Mouse (Mus musculus): ENCODE measurements around the gene Col13a1.
A peak's percentile ranks its signal among the peaks of the same experiment; 100 is the strongest.

Col13a1 gene

GRCm38 (mm10) chr10:61909004-61909403 is 69.9 kb downstream of the Col13a1 start:
- DNase-seq (ENCODE audit: extremely low spot score, low read depth, low spot score), result no peak

- no peak for DNase-seq (ENCODE audit: extremely low spot score, low read depth, low spot score)
Measured at GRCm38 (mm10) chr10:61906226-61906625, 72.7 kb downstream of the Col13a1 start.

DNA sequence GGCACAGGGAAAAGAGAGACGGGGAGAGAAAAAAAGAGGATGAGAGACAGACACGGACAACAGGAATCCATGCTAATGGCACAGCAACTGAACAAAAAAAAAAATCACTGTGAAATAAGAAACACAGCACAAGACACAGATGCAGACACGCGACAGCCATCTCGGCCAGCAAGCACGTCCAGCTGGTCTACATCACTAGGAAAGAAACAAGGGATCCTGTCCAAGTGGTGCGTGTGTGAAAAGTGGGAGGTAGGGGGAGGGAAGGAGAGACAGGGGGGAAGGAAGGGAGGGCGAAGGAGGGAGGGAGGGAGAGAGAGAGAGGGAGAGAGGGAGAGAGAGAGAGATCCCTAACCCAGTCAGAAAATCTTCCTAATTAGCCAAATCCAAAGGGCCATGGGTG is 73.6 kb downstream of the Col13a1 start:
- DNase-seq (ENCODE audit: extremely low spot score, low read depth, low spot score), result no peak

DNA sequence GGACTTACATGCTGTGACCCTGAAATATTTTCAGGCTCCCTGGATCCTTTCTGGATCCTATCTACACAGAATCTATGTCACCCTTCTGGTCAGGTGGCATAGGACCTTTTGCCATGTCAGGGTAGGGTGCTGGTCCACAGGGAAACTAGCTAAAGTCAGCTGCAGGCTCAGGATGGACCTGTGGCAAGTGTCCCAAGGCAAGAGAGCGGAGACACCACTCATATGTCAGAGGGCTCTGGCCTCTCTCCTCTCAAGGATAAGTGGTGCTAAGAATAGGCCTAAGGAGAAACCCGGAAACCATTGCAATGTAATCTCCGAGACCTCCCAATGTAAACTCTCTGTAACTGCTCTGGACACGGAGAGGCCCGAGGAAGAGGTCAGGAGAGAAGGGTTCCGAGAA is 80.8 kb downstream of the Col13a1 start:
- no peak for DNase-seq (ENCODE audit: extremely low spot score, low read depth, low spot score)

GRCm38 (mm10) chr10:61894564-61894963 is 84.3 kb downstream of the Col13a1 start:
- no peak for DNase-seq (ENCODE audit: extremely low spot score, low read depth, low spot score)

- DNase-seq (ENCODE audit: extremely low spot score, low read depth, low spot score), result no peak
Measured at GRCm38 (mm10) chr10:61891138-61891537, 87.8 kb downstream of the Col13a1 start.

- DNase-seq (ENCODE audit: extremely low spot score, low read depth, low spot score), result no peak
Measured at GRCm38 (mm10) chr10:61890294-61890693, 88.6 kb downstream of the Col13a1 start.

GRCm38 (mm10) chr10:61879427-61879826 is 99.5 kb downstream of the Col13a1 start:
- no peak for DNase-seq (ENCODE audit: extremely low spot score, low read depth, low spot score)

DNA sequence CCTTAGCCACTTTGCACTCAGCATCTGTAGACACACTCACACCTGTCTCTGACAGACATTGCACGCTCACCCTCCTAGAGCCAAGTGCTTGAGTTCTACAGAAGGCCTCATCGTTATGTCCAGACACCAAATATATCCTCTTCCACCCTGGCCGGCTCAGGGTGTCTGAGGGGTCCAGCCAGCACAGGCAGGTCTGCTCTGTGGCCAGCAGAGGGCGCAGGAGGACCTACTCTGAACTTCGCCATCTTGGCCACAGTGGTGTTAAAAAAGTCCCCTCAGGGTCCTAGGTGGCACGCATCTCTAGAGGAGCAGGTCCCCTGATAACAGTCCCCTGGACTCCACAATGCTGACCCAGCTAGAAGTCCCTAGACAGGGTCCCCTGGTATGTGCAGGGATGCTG is 101.1 kb downstream of the Col13a1 start:
- DNase-seq (ENCODE audit: extremely low spot score, low read depth, low spot score), result peak; percentile 63

DNA sequence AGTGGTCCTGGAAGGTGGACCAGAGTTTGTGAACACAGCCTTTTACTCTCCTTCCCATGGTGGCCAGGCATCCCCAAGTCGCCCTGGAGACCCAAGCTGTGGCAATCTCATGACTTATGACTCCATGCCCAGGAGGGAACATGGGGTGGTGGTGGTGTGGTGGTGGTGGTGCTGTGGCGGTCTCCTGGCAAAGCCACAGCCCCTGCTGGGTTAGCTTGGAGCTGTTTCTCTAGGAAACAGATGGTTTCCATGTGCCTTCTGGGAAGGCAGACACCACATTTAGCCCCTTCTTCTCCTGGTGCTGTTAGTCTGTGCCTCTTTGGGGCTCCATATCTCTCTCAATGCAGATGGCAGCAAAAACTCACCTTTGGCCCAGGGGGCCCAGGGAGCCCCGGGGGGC is 109.1 kb downstream of the Col13a1 start:
- DNase-seq (ENCODE audit: extremely low spot score, low read depth, low spot score), result no peak

- DNase-seq (ENCODE audit: extremely low spot score, low read depth, low spot score), result no peak
Measured at GRCm38 (mm10) chr10:61866045-61866580, 112.8 kb downstream of the Col13a1 start.

DNA sequence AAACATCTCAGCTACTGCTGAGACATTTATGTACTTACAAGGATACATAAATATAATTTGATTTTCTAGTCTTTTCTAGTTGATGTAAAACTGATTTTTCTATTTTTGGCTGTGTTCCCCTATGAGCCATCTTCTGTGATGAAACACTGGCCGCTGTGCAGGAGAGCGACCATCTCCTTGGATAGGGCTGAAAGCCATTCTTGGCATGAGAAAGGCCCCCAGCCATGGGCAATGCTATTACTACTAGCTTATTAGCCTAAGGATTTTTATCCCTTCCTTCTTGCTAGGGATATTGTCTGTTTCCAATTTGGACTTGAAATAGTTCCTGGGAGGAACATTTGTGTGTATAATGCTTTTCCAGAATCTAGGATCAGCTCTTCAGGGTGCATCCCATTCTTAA is 119.5 kb downstream of the Col13a1 start:
- DNase-seq (ENCODE audit: extremely low spot score, low read depth, low spot score), result no peak

DNA sequence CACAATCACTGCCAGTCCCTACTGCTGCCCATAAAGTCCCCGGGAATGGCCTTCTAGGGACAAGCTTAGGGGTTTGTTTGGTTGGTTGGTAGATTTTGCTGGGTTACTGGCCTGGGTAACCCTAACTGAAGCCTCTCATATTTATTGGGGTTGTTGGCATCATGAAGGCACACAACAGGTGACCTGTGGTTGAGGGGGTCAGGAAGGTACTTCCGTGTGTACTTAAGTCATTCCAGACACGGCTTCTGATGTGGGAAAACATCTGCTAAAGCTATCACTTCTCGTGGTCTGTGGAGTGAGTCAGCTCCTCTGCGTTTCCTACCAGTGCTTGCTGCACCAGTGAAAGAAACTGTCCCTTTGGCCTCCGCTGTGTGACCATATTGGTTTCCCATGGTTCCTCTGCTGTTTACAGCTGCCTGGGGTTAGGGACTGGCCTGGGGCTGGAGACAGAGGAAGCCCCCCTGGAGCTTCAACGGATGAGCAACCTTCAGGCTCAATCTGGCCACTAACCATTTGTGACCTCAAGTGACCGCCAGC is 123.7 kb downstream of the Col13a1 start:
- DNase-seq (ENCODE audit: extremely low spot score, low read depth, low spot score), result no peak

DNA sequence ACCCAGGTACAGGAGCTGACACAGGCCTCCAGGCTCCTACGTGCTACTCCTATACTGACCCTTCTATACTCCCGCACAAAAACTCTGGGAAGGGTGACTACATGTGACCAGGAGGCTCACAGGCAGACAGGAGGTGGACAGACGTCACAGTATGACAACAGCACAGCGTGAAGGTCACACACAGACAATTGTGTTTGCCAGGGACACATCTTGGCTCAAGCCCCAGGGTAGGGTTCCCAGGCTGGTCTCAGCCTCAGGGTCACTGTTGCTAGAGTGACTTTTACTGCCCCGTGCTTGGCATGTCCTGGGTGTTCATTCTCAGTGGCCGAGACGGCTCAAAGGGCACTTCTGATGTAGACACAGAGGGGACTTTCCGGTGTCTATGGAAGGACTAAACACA is 126.1 kb downstream of the Col13a1 start:
- DNase-seq (ENCODE audit: extremely low spot score, low read depth, low spot score), result no peak

- DNase-seq (ENCODE audit: extremely low spot score, low read depth, low spot score), result no peak
Measured at GRCm38 (mm10) chr10:61848553-61848952, 130.4 kb downstream of the Col13a1 start.

- DNase-seq (ENCODE audit: extremely low spot score, low read depth, low spot score), result no peak
Measured at GRCm38 (mm10) chr10:61845476-61845875, 133.4 kb downstream of the Col13a1 start.

DNA sequence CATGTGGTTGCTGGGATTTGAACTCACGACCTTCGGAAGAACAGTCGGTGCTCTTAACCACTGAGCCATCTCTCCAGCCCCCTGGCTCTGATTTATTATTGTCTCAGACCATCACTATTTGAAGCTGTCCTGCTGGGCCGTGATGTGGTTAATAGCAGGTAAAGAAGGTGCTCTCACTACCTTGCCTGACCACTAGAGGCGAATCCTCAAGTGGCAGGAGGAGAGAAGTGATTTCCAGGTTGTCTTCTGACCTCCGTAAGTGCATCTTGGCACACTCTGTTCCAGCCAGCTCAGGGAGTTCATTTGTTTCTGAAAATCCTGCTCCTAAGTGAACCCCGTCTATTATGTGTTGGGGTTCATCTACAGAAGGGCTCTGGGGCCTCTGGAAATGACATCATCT is 134.4 kb downstream of the Col13a1 start:
- DNase-seq (ENCODE audit: extremely low spot score, low read depth, low spot score), result no peak

DNA sequence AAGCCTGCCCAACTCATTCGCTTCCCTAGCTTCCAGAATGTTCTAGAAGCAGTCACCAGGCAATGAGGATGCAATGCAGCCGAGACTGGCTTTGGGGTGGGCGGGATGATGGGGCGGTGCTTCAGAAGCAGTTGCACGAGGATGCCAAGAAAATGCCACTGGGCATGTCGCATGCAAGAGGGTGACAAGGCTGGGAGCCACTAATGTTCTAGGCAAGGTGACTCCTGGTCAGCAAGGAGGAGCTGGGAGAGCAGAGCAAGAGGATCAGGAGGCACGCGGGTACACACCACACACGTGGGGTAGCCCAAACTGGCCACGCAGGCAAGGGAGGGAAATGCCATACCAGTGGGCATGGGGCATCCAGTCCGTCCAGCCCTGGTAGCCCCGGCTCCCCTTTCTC is 136.6 kb downstream of the Col13a1 start:
- no peak for DNase-seq (ENCODE audit: extremely low spot score, low read depth, low spot score)

- DNase-seq (ENCODE audit: extremely low spot score, low read depth, low spot score), result no peak
Measured at GRCm38 (mm10) chr10:61839326-61839725, 139.6 kb downstream of the Col13a1 start.

DNA sequence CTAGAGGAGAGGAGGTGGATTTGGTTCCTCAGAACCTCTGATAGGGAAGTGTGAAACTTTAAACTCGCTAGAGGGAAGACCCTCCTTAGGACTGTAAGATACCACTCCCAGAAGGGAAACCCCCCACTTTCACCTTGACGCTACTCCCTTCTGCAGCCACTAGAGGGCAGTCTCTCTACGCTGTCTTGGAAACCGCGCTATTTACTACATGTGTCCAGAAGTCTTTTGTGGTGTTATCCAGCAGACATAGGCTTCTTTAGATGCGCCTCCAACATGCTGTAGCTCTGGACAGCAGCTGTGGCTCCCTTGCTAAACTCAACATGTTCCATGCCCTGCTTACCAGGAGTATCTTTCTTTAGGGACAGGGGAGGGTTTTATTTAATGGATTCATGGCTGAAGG is 140.1 kb downstream of the Col13a1 start:
- DNase-seq (ENCODE audit: extremely low spot score, low read depth, low spot score), result peak; percentile 66

GRCm38 (mm10) chr10:61837286-61837685 is 141.6 kb downstream of the Col13a1 start:
- DNase-seq (ENCODE audit: extremely low spot score, low read depth, low spot score), result no peak

GRCm38 (mm10) chr10:61834288-61834687 is 144.6 kb downstream of the Col13a1 start:
- DNase-seq (ENCODE audit: extremely low spot score, low read depth, low spot score), result no peak

- no peak for DNase-seq (ENCODE audit: extremely low spot score, low read depth, low spot score)
Measured at GRCm38 (mm10) chr10:61832713-61833112, 146.2 kb downstream of the Col13a1 start.
